Mouse (Mus musculus) spleen, adult 18-20 months (tissue): Measurements from ENCODE around the gene Bpifb5.
"Not testable (repeated sequence)": the region's sequence is repeated elsewhere in the genome, so short reads cannot be mapped to it uniquely, and the experiment has no call there.

Experiments
- DNase-seq, 2 experiments: peaks; one replicate each; pipeline ENCODE4 v3.0.0; 2022; ENCODE audit warnings: mixed read lengths in 2 of 2

Bpifb5 gene

DNA sequence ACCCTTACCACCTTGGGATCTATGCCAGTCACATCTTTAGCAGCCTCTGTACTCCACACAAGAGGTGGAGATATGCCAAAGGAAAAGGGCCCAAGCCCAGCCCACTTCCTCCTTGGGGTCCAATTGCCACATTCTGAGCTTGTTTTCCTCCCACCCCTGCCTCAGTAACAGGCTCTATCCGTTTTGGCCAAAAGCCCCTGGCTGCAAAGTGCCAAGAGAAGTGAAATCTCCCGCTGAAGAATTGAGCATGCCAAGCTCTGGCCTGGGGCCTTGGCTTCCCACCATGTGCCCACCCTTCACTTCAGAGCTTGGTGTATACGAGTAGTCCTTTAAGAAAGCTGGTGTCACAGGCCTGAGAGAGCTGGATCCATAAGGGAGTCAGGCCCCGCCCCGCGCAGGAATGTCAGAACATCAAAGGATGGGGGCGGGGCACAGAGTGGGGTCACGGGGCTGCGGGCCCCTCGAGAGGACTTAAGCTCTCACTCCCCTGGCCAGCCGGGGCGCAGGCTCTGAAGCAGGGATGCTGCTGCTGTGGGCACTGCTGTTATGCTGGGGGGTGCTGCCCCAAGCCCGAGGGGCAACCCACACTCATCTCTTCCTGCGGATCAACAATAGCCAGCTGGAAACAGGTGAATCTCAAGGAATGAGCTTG is at the start of gene Bpifb5:
Gene Bpifb5, plus strand, starts transcription at position 478 of the 652 bp plus-strand sequence.
- DNase-seq, result no peak

DNA sequence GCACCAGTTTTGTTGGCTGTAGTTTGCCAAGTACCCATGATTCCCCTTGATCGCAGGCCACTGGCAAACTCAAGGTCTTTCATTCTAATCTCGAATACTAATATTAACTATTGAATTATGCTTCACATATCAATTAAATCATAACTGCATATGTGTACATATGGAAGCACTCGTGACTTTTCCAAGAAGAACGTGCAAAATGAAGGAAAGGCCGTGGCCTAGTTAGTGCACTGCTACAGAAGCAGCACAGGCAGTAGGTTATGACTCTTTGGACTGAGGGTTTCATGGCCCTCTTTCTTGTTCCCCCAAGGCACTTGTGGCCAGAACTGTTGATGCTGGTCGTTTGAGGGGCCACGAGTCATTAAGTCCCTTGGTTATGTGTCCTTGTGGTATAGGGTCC is 41.6 kb upstream of the Bpifb5 start:
- not testable (repeated sequence) for DNase-seq

DNA sequence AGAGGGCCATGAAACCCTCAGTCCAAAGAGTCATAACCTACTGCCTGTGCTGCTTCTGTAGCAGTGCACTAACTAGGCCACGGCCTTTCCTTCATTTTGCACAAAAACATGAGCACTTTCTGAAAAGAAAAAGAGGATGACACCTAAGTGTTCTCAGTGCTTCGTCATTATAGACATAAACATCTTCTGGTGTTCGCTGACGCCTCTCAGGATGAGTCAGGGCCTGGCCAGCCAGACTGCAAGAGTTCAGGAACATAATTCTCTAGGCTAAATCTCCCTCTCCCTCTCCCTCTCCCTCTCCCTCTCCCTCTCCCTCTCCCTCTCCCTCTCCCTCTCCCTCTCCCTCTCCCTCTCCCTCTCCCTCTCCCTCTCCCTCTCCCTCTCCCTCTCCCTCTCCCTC is 40.5 kb upstream of the Bpifb5 start:
- DNase-seq, result not testable (repeated sequence)

DNA sequence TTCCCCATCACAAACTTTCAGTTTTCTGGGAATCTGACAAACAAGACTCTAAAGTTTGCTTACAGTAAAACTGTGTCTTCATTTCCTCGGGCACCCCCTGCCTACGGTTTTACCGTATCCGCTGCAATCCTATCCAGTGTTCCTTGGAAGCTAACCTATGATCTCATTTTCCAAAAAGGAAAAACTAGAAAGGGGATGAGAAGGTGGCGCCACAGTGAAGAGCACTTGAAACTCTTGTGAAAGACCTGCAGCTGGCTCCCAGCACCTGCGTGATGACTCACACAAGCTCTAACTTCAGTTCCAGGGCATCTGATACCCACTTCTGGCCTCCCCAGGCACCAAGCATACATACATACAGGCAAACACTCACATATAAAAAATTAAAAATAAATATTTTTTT is 38.2 kb upstream of the Bpifb5 start:
- no peak for DNase-seq

DNA sequence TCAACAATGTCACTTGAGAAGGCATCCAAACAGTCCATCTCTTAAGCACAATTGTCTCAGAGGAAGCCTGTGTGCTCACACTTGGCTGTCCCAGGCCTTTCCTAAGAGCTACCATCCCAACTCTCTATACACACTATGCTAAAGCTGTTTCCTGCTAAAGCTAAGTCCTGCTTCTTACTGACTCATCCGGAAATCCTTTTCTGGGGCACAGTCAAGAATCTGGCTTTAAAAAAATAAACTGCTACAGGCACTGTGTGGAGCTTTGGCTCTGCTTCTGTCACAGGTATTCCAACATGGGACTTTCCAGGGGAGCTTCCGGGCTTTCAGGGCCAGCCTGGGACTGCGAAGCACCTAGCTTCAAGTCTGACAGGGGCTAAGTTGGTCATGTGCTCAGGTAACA is 37.8 kb upstream of the Bpifb5 start:
- no peak for DNase-seq

DNA sequence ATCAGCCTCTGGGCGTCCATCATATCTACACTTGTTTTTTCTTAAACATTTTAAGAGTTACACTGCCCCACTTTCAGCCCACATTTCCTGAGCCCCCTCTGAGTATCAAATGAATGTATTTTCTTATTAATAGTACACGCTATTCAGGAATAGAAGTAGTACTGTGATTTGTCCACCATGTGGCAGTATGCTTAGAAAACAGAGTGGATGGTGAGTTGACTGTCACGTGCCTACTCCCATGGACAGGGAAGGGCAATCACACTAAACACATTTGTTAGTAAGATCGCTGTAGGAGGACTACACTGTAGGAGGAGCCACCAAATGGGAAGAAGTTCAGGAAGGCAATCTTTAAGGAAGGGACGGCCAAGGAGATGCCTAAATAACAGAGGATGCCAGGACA is 36.1 kb upstream of the Bpifb5 start:
- no peak for DNase-seq

DNA sequence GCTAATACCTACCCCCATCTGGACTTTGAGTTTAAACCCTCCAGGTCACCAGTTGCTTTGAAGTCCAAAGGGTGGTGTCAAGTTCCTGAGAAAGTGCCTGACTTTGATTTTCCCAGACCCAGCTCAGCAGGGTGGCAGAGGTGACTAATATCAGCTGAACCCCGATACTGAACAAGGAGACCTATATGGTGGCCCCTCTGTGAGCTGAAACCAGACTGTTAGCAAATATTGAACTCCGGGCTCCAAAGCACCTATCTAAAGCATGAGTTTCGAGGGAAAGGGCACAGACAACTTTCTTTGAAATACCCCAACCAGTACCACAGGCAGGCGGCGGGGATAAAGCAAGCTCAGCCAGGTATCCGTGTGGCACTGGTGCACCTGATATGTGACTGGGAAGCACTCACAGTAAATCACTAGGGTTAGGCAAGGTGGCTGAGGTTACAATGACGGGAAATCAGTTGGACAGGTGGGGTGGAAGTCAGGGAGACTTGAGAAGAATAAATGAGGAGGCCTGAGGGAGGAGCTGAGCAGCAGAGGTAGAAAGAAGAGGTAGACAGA is 33.6 kb upstream of the Bpifb5 start:
- no peak for DNase-seq

DNA sequence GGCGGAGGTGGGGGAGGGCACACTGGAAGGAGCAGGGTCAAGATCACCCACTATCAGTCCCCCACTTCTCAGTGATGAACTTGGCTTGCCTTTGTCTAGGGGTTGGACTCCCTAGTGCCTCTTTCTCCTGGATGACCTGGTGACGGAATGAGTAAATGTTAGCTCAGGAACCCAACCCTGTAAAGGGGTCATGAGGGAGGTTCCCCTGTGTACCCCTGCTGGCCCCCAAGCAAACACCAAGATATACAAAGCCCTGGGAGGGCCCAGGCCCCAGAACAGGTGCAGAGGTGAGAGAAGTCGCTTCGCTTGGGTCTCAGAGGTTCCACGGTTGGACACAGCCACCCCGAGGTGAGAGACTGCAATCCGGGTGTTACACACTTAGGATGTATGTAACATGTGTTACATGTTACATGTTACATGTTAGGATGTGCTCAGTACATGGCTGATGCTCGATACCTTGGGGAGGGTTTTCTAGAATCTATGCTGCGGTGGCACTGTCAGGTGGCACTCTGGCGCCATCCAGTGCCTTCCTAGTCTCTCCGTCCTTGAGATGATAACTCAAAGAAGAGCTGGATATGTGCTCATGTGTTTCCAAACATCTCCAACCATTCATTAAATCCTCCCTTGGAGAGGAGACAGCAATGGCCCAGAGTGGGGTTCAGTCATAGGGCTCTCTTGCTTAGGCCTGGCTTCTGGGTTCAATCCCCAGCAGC is 32.8 kb upstream of the Bpifb5 start, which contains the start of gene Bpifb1:
Gene Bpifb1, plus strand, starts transcription at position 273 of the 713 bp plus-strand sequence.
- no peak for DNase-seq

DNA sequence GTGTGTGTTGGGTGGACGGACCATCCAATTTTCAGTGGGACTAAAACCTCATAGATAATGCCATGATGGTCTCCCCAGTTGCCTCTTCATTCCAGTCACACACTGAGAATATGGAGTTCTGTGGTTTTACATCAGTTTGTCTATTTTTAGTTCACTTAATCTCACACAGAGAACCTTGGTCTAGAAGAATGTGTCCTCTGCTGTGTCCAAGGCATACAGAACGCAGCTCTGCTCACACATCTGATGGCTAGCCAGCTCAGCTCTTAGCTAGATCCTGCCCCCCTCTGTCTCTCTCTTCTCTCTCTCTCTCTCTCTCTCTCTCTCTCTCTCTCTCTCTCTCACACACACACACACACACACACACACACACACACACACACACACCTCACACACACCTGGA is 31.4 kb upstream of the Bpifb5 start:
- no peak for DNase-seq

DNA sequence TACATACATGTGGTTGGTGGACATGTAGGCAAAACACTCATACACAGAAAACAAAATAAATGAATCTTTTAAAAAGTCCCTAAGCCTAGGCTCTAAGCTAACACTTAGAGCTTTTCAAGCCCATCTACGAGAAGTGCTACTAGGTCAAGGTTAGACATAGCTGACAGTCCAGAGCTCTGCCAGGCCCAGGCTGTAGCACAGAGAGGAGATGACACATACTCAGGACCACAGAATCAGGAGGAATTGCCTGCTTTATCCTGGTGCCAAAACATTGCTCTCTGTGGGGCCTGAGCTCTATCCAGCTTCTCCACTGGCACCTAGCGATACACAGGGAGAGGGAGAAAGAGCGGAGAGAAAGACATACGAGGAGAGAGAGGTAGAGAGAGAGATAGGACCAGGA is 30.5 kb upstream of the Bpifb5 start:
- DNase-seq, result no peak

DNA sequence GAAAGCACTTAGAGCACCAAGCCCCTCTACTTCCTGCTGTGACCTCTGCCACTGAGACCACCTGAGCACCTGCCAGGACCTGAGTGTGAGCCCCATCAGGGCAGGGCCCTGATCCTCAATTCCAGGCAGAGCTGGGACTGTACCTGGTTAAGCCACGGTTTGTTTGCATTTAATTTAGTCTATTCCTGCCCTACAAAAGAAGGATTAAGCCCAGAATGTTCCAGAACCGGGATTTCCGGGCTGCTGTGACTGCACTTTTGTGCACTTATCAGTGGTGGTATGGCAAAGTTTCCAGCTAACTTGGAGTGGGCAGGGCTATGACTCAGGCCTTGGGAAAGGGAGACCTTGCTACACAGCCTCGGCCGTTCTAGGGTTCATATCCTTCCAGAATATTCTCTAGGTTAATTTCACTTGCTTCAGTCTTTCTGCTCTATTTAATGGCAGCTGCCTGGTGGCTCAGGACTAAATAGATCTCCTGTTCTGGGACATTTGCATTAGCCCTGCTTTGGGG is 29.5 kb upstream of the Bpifb5 start:
- DNase-seq, result no peak

DNA sequence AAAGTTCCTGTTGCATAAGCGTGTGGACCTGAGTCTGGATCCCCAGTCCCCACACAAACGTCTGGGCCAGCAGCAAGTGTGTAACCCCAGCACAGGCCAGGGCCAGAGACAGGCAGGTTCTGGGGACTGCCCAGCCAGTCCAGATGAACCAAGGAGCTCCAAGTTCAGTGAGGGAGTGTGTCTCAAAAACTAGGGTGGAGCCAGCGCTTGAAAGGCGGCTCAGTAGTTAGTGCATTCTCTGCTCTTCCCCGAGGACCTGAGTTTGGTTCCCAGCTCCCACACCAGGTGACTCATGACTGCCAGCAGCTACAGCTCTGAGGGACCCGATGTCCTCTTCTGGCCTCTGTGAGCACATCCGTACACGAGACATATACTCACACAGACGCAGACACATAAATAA is 26.5 kb upstream of the Bpifb5 start:
- no peak for DNase-seq

DNA sequence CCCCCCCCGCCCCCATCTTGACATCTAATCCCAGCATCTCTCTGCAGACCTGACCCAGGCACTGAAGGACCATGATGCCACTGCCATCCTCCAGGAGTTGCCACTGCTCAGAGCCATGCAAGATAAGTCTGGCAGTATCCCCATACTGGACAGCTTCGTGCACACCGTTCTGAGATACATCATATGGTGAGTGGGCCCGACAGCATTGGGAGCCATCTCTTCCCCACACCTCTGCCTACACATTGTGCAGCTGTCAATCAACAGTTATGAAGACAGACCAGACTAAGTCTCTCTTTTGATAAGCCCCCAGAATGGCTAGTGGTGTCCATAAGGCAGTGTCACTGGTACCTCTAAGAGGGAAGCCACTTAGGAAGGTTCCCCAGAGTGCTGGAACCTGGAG is 18.9 kb upstream of the Bpifb5 start:
- DNase-seq, result no peak

DNA sequence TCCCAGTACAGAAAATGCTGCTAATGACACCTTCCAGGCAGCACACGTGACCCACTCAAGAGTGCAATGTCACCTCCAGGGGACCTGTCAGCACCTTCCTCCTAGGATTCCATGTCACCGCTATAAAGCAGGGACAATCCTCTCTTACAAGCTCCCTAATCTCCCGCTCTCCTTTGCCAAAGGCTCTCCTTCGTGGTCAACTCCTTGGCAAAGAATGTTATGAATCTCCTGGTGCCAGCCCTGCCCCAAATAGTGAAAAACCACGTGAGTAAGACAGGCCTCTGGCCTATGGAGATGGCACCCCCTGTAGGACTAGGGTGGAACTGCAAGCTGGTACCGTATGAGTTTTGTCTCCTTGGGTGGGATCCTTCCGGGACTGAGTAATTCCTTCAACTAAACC is 16.6 kb upstream of the Bpifb5 start:
- no peak for DNase-seq

DNA sequence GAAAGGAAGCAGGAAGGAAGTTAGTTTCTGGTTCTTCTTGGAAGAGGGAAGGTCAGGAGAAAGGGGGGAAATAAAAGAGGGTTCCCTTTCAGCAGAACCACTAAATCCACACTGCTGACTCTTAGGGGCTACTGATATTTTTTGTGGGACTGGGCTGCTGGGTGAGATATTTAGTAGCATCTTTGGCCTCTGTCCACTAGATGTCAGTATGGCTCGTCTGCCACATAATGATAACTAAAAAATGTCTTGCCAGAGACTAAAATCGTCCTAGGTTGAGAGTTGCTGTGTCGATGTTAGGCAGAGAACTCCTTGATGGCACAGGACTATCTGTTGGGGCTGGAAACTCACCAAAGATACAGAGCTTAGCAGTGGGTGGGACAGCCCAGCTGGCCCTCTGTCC is 14.4 kb upstream of the Bpifb5 start:
- DNase-seq, result no peak

DNA sequence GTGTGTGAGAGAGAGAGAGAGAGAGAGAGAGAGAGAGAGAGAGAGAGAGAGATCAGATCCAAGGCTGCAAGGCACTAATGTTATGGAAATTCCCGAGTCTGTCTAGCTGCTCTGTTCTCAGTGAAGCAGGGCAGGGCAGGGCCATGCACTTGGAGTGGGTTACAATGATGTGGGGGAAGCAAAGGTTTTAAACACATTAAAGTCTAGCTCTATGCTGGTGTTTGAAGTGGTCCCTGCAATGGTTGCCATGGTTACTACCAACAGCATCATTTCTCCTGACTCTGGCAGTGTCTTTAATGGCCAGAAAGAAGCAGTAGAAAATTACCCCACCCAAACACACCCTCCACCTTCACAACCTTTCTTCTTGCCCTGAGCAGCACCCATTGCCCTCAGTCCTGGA is 12.4 kb upstream of the Bpifb5 start:
- DNase-seq, result no peak

DNA sequence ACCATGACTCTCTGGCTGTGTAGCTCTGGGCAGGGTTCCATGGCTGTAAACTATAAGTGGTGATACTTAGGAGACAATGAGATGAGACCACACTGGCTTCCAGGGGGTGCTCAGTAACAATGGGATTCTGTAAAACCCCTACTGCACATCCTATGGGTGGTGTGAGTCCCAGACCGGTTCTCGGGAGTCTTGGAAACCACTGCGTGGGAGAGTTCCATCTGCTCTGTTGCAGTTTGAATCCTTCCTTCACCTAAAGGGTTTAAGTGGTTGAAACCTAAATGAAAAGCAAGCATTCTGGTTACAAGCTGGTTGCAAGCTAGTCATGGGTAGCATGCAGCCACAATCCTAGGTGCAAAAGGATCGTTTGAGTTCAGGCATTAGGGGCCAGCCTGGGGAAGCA is 11.7 kb upstream of the Bpifb5 start:
- DNase-seq, result no peak

DNA sequence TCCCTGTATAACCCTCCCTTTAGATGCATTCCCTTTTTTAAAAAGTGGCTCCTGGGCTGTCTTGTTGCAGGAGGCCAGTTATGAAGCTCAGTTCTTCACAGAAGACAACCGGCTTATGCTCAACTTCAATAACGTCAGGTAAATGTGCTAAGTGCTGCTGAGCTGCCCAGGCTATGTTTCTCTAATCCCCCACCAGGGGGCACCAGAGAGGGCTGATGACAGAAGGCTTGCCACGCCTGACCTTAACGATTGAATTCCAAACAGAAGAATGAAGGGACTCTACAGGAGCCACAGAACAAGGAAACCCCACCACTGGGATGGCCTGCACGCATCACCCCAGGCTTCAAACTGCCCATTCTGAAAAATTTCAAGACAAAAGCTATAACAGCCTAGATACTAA is 8.4 kb upstream of the Bpifb5 start:
- peak in 1 of 2 experiments; percentile 66 for DNase-seq

DNA sequence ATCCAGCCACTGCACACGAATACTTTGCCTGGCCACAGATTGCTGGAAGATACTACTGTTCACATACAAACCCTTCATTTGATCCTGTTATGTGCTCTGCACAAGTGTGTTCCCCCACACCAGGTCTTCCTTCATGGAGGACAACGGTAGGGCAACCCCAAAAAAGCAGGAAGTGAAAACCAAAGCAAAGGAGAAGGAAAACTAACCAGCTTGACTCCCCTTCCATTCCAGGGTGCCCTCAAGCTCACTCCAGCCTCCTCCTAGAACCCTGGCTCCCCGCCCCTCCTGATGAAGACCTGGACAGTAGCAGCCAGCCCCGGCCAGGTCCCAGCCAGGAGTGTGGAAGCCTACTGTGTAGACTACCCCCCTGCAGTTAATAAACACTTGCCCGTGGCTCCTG is 3.6 kb upstream of the Bpifb5 start:
- DNase-seq, result no peak

DNA sequence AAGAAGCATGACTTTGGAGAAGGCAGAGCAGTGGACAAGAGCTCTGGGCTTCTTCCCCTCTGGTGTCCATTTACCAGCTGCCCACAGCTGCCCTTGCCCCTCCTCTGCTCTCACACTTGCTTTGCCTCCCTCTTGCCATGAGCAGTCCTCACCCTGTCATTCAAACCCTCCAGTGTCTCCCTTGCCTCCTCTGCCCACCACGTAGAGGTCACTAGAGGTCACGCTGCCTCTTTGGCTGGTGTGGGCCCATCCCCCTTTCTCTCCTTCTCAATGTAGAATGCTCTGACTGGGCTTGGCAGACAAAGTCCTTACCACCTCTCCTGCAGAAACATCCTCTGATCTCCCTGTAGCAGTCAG is 353 bp downstream of the Bpifb5 start:
- DNase-seq, result no peak

DNA sequence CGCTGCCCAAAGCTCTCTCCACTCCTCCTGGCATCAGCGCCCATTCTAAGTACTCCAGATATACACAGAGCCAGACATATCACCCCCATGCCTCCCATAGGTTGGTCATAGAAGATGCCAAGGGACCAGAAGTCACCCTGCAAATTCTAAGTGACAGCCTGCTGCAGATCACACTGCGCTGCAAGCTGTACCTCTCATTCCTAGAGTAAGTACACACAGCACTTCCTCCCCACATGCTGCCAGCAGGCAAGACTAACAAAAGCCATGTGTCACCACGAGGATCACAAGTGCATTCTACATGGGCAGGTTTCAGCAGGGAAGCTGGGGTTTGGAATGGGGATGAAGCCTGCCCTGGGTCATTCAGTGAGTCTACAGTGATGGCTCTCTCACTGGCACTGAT is 3.4 kb downstream of the Bpifb5 start:
- DNase-seq, result no peak

DNA sequence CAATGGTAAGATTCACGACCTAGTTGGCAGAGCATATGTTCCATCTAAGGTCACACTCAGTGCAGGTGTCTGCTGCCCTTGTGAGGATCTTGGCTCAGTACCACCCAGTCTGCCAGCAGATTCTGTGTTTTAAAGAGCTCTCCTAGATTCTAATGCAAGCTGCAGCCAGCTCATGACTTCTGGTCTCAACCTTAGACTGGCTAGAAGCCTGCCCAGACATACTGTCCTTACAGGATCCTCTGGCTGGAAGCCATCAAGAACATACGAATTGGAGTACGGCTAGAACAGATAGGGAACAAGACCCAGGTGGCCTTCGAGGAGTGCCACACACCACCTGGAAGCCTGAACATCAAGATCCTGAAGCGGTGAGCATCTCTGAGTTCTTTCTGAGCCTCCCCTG is 4.3 kb downstream of the Bpifb5 start:
- DNase-seq, result no peak

DNA sequence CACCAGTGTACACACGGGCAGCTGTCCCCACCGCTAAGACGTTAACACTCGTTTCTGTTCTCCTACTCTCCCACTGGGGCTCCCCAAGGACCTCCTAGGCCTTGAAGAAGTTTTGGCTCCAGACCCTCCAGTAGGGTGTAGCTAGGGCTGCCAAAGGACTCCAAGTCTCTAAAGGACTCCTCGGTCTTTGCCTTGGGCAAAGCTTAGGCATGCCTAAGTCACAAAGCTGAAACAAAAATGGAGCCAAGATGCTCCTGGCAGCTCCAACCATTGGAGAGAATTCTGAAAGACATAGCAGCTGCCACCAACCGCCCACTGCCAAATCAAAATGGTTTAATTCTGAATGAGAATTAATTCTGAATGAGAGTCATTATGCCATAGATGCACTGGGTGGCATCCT is 9.9 kb downstream of the Bpifb5 start:
- DNase-seq, result no peak

DNA sequence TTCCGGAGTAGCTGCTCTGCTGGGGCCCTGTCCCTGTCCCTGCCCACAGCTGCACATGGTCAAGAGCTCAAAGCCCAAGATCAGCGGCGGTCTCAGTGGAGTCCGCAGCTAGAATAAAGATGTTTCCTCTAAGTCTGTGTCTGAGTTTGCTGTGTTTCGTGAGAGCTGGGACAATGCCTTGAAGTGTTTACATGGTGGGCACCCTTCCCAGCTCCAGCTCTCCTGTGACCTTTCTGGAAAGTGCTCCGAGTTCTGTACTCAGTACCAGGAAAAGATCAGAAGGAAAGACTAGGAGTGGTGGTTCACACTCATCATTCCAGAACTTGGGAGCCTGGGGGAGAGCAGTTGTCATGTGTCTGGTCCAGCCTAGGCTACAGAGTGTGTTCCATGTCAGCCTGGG is 17.2 kb downstream of the Bpifb5 start:
- DNase-seq, result no peak
